Mouse (Mus musculus) c-Kit-positive CD71-positive TER-119-positive erythroid progenitor cells, embryonic 14.5 days (primary cell): ENCODE data around the gene Bod1.
A peak's percentile ranks its signal among the peaks of the same experiment; 100 is the strongest.

Source experiments
- DNase-seq: peaks from one replicate; pipeline ENCODE4 v3.0.0-alpha.2; 2013; ENCODE audit warnings: low spot score

Gene Bod1

DNA sequence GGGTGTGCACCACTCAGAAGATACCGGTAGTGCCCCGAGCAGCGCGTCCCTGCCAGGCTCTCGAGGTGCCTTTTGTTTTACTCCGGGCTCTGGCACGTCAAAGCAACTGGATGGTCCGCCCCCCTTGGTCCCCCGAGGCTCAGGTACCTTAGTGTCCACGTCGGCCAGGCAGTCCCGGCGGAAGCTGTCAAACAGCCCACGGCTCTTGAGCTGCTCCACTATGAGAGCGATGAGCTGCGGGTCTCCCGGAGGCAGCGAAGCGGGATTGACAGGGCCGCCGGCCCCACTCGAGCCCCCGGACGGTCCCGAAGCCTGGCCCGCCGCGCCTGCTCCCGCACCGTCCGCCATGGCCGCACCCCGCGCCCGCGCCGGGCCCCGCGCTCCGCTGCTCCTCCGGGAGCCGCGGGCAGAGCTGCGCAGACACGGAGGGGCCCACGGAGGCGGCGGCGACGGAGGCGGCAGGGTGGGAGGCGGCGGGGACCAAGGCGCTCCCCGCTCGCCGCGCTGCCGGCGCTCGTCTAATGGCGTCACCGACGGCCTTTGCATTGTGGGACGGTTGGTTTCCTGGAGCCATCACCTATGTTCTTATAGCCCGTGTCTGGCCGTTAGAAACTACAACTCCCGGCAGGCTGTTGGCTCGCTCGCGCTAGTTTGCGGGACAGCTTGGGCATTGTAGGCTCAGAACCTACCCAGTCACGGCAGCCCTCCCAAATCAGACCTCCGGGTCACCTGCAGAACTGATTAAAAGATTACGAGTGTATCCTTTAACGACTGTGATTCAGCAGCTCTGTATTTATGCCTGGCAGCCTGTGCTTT lies at the start of gene Bod1:
TSS of gene Bod1 (minus strand) at position 532 of the 816 bp plus-strand sequence.
- DNase-seq = peak; percentile 86

GRCm38 (mm10) chr11:31719090-31719489 lies 47.4 kb upstream of the Bod1 start:
- no peak for DNase-seq

DNA sequence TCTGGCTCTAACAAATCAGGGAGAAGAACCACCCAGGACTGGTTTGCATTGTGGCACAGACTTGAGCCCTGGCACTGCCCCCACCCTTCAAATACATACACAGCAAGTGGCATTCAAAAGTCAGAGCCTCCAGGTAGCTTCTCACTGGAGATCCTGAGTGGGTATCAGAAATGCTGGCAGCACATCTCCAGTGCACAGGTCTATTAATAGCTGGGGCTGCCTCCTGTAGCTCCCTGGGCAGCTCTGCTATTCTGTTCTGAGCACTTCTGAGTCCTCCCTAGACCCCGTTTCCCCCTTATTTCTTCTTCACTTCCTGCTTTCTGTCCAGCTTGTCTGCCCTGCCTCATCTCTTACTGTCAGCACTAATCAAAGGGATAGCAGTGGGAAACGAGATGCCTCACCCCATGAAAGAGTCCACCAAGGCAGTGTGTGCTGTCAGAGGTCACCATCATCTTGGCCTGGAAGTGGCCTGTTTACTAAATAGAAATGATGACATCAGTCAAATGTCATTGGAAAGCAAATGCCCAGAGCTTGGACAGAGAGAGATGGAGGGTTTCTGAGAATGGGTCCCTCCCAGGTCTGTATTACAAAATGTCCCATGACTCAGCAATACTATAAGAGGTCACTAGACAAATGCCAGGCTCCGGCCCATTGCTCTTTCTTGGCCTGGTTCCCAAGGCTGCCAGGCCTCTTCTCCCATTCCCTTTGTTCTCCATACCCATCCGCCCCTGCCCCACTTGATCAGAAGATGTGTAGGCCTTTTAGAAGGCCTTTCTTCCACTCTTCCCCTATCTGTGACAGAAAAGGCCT lies 46.4 kb upstream of the Bod1 start:
- DNase-seq = no peak

GRCm38 (mm10) chr11:31713641-31714121 lies 42.0 kb upstream of the Bod1 start:
- no peak for DNase-seq

GRCm38 (mm10) chr11:31713116-31713515 lies 41.4 kb upstream of the Bod1 start:
- no peak for DNase-seq

GRCm38 (mm10) chr11:31707771-31708170 lies 36.1 kb upstream of the Bod1 start:
- no peak for DNase-seq

- DNase-seq = no peak
These were observed 31.5 kb upstream of the Bod1 start for GRCm38 (mm10) chr11:31703173-31703572.

GRCm38 (mm10) chr11:31701901-31702300 lies 30.2 kb upstream of the Bod1 start:
- DNase-seq = no peak

DNA sequence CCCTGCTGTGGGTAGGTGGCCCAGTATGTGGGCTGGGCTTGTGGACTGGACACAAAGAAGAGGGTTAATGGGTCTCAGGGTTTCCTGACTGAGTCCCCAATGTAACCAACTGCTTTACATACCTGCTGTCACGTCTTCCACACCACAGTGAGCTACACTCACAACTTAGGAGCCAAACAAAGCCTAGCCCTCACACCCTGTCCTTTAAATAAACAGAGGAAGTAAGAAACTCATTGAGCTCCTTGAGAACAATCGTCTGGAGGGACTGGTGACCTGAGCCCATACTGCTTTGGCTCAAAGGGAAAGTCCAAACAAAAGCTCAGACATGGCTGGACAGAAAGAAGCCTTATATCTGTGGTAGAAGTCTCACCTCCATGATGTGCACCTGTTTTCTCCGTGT lies 27.8 kb upstream of the Bod1 start:
- DNase-seq = no peak

- DNase-seq = no peak
These were observed 23.1 kb upstream of the Bod1 start for GRCm38 (mm10) chr11:31694801-31695200.

GRCm38 (mm10) chr11:31694109-31694508 lies 22.4 kb upstream of the Bod1 start:
- DNase-seq = no peak

DNA sequence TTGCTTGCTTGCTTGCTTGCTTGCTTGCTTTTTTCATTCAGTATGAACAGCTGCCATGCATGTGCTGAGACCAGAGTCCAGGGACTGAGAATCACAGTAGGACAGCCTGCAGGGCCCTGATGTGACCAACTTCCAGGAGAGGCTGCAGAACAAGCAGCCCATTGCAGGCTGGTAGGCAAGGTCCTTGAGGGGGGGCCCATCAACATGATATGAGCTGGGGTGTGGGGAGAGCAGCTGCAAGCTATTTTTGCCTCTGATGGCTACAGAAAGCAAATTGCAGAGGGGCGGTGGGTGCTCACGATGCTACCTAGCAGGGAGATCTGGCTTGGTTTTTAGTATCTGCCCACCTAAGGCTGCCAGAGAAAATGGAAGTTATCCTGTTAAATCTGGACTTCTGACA lies 21.6 kb upstream of the Bod1 start:
- DNase-seq = no peak

DNA sequence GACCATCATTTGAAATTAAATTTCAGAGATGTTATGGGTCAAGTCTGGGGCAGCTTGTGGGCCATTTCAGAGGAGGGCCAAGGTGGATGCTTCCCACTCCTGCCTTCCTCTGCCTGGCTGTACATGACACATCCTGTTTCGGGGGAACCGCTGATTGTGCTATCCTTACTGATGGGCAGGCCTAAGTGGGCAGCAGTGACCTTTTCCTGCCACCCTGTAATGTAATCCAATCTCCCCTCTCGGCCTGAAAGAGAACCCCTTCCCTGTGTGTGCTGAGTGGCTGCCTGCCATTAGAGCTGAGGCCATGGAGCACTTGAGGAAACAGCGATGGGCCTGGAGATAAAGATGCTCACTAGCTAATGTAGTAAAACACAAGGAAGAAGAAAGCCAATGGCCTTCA lies 17.3 kb upstream of the Bod1 start:
- DNase-seq = no peak

DNA sequence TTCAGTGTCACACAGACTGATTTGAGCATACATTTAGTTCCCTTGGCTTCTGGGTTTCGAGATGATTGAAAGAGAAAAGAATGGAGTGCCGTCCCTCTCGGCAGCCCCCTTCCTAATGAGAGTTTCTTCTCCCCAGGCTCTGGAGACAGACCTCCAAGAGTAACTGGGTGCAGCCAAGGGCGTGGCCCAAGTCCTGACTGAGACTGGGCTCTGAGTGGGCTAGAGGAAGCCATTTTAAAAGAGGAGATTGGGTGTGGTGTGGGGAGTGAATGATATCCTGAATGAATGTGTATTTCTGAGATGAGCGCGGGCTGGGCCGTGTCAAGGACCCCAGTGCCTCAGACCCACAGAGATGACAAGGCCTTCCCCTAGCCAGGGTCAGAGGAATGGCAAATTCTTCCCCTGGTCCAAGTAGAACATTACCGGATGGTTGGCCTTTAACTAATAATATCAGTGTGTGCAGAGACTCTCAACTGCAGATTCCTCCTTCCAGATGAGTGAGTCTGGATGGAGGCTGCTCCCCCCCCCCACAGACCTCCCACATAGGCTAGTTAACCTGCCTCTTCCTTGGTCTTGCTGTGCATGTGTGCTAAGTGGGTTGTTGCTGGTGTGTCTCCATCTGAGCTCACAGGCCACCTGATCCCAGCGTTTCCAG lies 13.4 kb upstream of the Bod1 start:
- DNase-seq = no peak

GRCm38 (mm10) chr11:31684126-31684525 lies 12.4 kb upstream of the Bod1 start:
- no peak for DNase-seq

DNA sequence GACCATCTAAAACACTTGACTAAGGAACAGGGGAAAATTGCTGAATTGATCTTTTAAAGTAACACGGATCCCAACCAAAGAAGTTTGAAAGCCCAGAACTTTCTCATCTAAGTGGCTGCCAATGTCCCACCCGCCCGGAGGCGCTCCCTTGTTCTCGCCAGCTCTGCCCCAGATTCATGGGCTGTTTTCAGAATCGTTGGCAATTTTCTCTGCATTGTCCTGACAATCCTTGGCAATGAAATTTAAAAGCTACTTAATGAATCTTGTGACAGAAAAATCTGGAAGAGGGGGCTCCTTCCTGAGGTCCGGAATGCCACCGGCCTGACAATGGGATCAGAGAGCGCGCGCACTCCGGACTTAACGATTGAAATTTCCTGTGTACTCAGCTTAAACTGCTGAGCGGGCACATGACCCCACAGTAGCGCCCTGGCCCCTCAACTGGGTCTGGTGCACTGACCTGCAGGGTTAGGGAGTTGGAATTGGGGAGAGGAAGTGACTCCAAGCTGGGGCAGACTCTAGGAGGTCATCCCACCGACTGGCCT lies 8.2 kb upstream of the Bod1 start:
- no peak for DNase-seq

GRCm38 (mm10) chr11:31677309-31677708 lies 5.6 kb upstream of the Bod1 start:
- DNase-seq = no peak

DNA sequence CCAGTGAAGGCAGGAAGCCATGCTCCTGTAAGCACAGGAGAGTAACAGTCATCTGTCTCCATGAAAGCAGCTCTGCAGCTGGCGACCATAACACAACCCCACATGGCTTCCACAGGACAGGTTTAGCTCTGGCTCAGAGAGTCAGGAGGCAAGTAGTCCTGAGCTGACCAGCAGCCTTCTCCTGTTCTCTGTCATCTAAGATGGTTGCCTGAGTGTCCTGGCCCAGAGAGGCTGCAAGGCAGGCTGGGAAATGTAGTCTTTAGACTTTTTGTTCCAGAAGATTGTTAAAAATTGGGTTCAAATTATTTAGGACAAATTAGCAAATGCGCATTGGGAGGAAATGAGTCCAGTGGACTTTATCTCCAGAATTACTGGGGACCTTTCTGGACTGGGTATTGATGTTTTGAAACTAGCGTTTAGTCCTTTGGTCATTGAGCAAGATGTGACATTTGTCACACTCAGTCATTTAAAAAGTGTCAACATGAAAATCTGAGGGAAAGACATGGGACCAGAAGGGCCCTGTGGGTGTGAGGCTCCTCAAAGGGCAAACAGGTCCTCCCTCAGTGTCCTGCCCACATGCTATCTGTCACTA lies 5.1 kb upstream of the Bod1 start:
- DNase-seq = no peak

- peak; percentile 76 for DNase-seq
These were observed 3.7 kb upstream of the Bod1 start for GRCm38 (mm10) chr11:31675430-31675829.

GRCm38 (mm10) chr11:31672170-31672563 lies 482 bp upstream of the Bod1 start:
- no peak for DNase-seq

DNA sequence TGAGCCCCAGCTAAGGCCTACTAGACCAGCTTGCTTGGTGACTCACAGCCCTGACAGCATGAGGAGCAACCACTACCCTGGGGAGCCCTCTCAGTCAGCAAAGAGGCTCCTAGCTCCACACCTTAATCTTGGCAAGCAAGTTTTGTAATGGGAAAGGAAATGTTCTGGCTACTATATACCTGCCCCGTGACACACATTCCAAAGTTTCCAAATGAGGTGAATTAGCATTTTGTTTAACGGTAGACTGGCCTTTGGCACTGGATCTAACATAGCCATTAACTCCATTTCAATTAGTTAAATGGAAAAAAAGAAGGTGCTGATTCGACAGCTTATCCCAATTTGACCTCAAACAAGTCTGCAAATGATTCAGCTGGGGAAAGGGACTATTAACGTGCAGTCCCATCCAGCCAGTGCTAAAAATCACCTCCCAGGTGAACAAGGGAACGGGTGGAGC lies 1.2 kb downstream of the Bod1 start:
- DNase-seq = no peak
